8 mouse cellular contexts compared by ENCODE assay signal in the genomic region with DNA sequence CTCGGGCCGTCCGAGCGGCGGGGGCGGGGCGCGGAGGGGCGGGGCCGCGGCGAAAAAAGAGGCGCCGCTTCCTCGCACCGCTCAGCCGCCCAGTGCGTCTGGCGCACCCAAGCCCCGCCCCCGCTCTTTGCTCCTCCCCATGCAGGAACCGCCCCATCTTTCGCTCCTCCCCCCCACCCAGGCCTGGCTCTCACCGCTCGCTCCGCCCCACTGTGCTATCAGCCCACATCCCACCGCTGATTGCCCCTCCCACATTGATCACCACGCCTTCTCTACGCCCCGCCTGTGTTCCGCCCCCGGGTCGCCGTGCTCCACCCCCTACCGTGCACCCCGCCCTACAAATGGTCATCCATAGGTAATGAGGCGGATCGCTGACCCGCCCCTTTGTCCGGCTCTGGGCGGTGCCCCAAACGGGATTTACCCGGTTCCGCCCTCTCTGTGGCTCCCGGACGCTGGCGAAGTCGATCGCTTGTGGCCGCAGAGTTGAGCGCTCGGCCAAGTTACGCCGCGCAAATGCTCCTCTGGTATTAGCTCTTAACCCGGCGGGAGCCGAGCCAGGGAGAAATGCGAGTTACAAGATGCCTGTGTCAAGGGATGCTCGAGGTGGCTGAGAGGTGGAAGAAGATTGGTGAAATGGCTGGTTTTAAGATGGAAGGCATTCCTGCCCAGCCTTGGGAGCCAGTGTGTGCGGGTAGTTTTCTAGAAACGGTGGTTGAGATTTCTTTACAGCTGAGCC. TPM values are rescaled to one million over a fixed set of nuclear protein-coding genes. Genes with fewer than 3 reads are reported as not detected.
DNase-seq lines count a peak whose midpoint lies in the region.

No protein-coding gene starts in this region.

- peaks cover 16% of the 10 kb centered on the region for H3K27me3 ChIP-seq in hindbrain, embryonic 10.5 days (ENCODE audit: insufficient read depth, poor library complexity, severe bottlenecking)

- H3K36me3 ChIP-seq in hindbrain, embryonic 10.5 days: no peaks in the 10 kb centered on the region

- H3K4me3 ChIP-seq in hindbrain, embryonic 10.5 days: peak overlapping the region; percentile 75

- H3K9me3 ChIP-seq in hindbrain, embryonic 10.5 days: no peaks in the 10 kb centered on the region

- H3K27ac ChIP-seq in hindbrain, embryonic 10.5 days: peak overlapping the region; percentile 97

- peaks cover 50% of the 10 kb centered on the region for H3K4me1 ChIP-seq in hindbrain, embryonic 10.5 days (replicated peaks)

- DNase-seq in MEL-GATA-1-ER (ENCODE audit: extremely low read depth, low read depth): peak; percentile 61
- DNase-seq in cerebellum, adult 8-10 months: peak; percentile 97
- DNase-seq in forelimb bud, embryonic 11.5 days (ENCODE audit: low read depth, low spot score): peak; percentile 97
- peak; percentile 99 for DNase-seq in hindbrain, embryonic 10.5 days (ENCODE audit: low spot score)
- peak; percentile 91 to 96 for DNase-seq in layer of hippocampus, postnatal 10 days (ENCODE audit: low spot score in 2 of 2)
- DNase-seq in lung, postnatal 10 days: peak; percentile 98
- peak; percentile 99 for DNase-seq in ovary, postnatal 36 days (ENCODE audit: low spot score)
- DNase-seq in thymus, postnatal 25 days: peak; percentile 95

- under 1% methylated on average over 62 of the region's 62 CpGs for WGBS in hindbrain, embryonic 10.5 days

RNA-seq across cellular contexts. Expression of gene Tspan14, which starts 0.4 kb away (rescaled TPM):
- polyA plus RNA-seq in hindbrain, embryonic 10.5 days (2016; fragmentation: Nextera tagmentation; extraction: Ambion mirVana): 95.5 and 95.7 TPM in 2 replicates
- total RNA-seq in layer of hippocampus, postnatal 10 days (2021): 10 to 100 TPM; 47.3 to 48.7 TPM

RNA-seq across cellular contexts. Expression of gene Fam213a, which starts 46.6 kb away (rescaled TPM):
- 45.2 and 52.6 TPM in 2 replicates for polyA plus RNA-seq in hindbrain, embryonic 10.5 days (2016; fragmentation: Nextera tagmentation; extraction: Ambion mirVana)
- total RNA-seq in layer of hippocampus, postnatal 10 days (2021): 100 to 1,000 TPM; 132 to 150 TPM

Comparison
In these comparisons a context has a peak if more than half of its experiments do, and no peak if none do; other contexts are left out.
1. Peak in every context shown above with its lines: DNase-seq, H3K4me3 ChIP-seq and H3K27ac ChIP-seq.